Mouse (Mus musculus): Measurements from ENCODE around the gene Grik2.
"Not testable (repeated sequence)": the region's sequence is repeated elsewhere in the genome, so short reads cannot be mapped to it uniquely, and the experiment has no call there.

Gene Grik2

DNA sequence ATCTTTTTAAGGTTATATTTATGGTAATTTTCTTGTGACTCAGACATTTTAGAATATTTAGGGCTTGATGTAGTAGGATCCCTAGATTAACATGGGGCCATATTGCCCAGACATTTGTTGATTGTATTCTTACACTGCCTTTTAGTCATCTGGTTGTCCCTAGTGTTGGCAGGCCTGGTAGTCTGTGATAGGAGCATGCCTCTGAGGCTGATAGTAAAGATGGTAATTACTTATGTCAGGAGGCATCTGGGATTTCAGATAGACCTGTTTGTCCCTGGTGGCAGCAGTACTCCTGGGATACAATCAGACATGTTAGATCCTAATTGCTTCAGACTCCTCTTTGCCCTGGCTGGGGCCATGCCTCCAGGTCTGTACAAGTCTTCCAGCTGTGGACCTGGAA, 423.3 kb downstream of the Grik2 start:
- no peak for DNase-seq (ENCODE audit: extremely low read depth, low read depth)

DNA sequence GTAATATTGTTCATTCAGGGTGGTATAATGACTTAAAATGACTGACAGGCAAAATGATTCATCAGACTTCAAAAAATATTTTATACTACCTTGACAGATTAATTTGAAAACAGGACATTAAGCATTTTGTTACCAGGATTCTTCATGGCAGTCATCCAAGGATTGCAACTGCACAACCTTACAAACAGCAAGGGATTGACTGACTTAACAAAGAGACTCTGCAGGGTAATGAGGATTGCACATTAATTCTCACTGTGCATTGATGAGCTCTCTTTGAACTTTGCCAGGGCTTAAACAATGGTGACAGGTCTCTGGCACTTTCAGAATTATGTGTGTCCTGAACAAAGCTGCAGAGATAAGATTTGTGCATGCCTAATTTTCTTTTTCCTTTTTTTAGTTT, 466.2 kb downstream of the Grik2 start:
- no peak for DNase-seq (ENCODE audit: extremely low read depth, low read depth)

DNA sequence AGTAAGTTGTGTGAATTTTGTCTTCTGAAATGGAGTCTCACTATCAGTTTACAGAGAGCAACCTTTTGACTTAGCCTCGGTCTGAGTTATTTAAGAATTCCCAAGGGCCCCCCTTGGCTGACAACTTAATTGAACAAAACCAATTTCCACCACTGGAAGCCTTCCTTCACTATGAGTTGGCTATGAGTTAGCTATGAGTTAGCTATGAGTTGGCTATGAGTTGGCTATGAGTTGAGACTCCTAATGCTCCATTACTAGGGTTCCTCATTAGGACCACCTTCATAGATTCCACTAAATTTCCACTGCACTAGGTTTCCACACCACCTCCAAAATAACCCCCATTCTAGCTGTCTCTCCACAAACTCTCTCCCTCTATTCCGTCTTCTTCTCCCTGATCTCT, 468.7 kb downstream of the Grik2 start:
- no peak for DNase-seq (ENCODE audit: extremely low read depth, low read depth)

GRCm38 (mm10) chr10:49256247-49256939, 532.2 kb downstream of the Grik2 start:
- DNase-seq (ENCODE audit: extremely low read depth, low read depth), result no peak

GRCm38 (mm10) chr10:49237356-49237755, 551.2 kb downstream of the Grik2 start:
- DNase-seq (ENCODE audit: extremely low read depth, low read depth), result not testable (repeated sequence)

DNA sequence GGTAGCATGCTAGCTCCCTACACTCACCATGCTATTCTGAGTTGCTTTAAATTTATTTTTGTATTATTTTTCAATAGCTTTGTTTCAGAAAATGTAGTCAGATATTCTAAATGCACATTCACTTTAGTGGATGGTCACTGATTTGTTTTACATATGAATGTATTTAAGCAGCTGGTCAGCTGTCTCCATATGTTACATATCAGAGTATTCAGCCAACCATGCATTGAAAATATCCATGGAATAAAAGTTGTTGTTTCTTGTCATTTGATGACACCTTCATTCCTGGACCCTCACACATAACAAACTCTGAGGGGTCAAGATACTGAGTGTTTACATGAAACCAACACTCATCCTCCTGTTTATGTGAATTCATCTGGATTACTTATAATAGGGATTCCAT, 551.7 kb downstream of the Grik2 start:
- not testable (repeated sequence) for DNase-seq (ENCODE audit: extremely low read depth, low read depth)

DNA sequence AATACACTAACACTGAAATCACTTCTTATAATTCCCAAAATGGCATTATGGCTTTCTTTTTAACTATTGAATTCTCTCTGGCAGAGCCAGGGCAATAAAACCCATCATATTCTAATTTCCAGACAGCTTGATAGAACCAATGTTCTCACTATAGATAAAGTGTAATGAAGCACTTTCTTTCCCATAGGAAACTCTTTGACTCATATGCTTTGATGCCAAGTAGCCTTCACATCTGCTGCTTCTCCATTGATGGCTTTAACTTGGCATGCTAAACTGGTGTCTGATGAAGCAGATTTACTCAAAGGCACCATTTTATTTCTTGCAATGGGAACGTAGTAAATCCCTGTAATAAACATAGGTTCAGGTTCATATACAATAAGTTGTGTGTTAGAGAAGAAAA, 568.5 kb downstream of the Grik2 start:
- DNase-seq (ENCODE audit: extremely low read depth, low read depth), result no peak

- DNase-seq (ENCODE audit: extremely low read depth, low read depth), result no peak
These were observed 568.9 kb downstream of the Grik2 start for GRCm38 (mm10) chr10:49219631-49220030.

DNA sequence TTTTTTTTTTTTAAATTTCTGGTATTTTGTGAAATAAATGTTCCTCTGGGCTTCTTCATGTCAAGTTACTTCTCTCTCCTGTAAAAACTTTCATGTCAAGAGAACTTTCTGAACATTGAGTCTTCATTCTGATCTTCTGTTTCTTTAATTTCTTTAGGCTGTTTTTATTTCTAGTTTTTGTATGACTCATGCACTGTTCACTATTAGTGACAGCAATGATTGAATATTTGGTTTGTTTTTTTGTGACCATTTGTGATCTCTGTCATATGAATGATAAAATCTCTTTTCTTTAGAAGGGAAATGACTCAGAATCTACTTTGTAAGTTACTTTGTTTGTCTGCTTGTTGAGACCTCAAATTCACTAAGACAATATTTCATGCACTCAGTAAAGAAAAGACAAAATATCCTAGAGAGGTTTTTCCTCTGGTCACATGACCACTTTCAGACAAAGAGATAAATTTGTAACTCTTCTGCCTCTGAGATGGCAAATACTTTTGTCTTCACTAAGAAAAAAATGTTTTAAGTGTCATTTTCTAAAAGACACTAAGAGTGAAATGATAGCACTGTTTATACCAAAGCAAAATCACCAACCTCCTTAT, 596.7 kb downstream of the Grik2 start:
- no peak for DNase-seq (ENCODE audit: extremely low read depth, low read depth)

GRCm38 (mm10) chr10:49191291-49191690, 597.3 kb downstream of the Grik2 start:
- no peak for DNase-seq (ENCODE audit: extremely low read depth, low read depth)

DNA sequence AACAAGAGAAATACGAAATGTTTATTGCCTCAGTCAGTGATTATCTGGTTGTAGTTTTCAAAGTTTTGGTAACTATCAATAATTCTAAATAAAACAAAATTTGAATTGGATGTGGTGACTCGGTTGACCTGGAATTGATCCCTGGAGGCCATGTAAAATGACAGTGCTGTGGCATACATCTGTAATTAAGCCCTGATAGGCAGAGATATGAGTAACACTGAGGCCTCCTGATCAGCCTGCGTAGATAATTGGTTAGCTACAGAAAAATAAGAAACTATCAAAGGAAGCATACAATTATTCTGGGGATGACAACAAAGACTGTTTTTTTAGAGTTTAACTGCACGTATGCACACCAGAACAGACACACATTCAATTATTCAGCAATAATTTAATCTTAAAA, 634.4 kb downstream of the Grik2 start:
- DNase-seq (ENCODE audit: extremely low read depth, low read depth), result no peak

DNA sequence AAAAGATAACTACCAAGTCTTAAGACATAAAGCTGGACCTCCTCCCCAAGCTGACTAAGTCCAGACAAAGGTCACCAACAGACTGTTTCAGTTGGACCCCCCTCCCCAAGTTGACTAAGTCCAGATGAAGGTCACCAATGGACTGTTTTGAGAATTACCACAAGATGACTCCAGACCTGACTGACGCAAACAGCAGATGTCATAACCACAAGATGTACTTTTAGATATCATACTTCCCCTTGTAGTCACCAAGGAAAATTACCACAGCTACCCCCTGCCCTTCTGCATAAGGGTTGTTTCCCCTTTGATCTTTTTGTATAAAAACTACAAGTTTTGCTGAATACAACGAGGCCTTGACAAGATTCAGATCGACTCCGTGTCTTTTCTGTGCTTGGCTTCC, 637.1 kb downstream of the Grik2 start:
- not testable (repeated sequence) for DNase-seq (ENCODE audit: extremely low read depth, low read depth)

DNA sequence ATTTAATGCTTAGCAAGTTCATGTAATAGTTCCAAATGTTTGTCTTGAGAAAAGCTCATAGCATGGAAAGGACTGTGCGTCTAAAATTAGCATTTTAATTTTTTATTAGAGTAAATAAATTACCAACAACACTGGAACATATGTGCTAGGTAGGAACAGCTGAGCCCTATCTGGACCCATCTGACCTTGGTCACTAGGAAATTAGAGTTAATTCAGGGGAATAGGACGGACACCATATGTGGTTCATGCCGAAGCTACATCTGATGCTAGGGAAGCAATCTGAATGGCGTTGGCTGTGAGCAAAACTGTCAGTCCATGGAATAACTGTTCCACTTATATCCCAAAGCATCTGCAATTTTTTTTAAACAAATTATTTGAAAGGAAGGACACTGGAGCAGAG, 638.9 kb downstream of the Grik2 start:
- no peak for DNase-seq (ENCODE audit: extremely low read depth, low read depth)

DNA sequence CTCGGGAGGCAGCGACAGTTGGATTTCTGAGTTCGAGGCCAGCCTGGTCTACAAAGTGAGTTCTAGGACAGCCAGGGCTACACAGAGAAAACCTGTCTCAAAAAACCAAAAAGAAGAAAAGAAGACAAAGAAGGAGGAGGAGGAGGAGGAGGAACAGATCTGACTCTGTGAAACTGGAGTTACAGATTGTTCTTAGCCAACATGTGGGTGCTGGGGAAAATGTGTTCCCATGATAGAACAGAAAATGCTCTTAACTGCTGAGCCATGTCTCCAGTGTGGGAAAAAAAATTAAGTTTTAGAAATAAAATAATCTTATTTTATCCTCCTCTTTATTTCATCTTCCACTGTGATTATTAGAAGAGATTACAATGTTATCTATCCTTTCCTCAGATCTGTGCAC, 645.9 kb downstream of the Grik2 start:
- DNase-seq (ENCODE audit: extremely low read depth, low read depth), result no peak

GRCm38 (mm10) chr10:49136816-49137215, 651.8 kb downstream of the Grik2 start:
- no peak for DNase-seq (ENCODE audit: extremely low read depth, low read depth)

GRCm38 (mm10) chr10:49131311-49131710, 657.3 kb downstream of the Grik2 start:
- no peak for DNase-seq (ENCODE audit: extremely low read depth, low read depth)

DNA sequence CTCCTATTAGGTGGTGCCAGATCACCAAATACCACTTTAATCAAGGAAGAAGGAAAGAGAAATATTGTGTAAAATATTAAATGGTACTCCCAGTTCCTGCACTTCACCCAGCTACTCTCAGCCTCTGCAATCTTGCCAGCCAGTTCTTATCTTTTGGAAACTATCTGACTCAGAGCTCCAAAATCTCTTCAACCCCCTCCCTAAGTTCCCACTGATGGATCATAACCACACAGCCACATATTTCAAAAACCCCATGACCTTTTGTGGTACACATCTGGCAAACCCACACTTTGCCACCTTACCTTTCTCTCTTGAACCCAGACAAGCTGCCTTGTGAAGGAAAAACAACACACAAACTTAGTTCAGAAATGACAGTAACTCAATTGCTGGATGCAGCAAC, 738.2 kb downstream of the Grik2 start:
- DNase-seq (ENCODE audit: extremely low read depth, low read depth), result no peak

- DNase-seq (ENCODE audit: extremely low read depth, low read depth), result no peak
These were observed 739.2 kb downstream of the Grik2 start for GRCm38 (mm10) chr10:49049391-49049790.
